Mouse (Mus musculus): ENCODE results near the gene Spag16. TPM values are rescaled to one million over a fixed set of nuclear protein-coding genes. Genes with fewer than 3 reads are reported as not detected.

Gene Spag16
- polyA plus RNA-seq, 1 experiment from 2014 or later, result 0.41 TPM

GRCm38 (mm10) chr1:70518918-70519317, 692.1 kb downstream of the Spag16 start:
- H3K4me2 ChIP-seq (ENCODE audit: low read depth, low read length), result no peak overlapping the region
- H3K4me1 ChIP-seq (ENCODE audit: control insufficient read depth, insufficient read depth, low read length), result no peaks in the 10 kb centered on the region
- no peak for ATAC-seq (replicated peaks; ENCODE audit: extremely low read depth, insufficient read depth, low FRiP score)
- H3K27ac ChIP-seq (ENCODE audit: low read length), result no peak overlapping the region
- peaks cover 3% of the 10 kb centered on the region; the same call in 1 of the 2 replicates for H3K9me3 ChIP-seq (replicated peaks; ENCODE audit: control insufficient read depth, low read length)
- no peak overlapping the region for H3K4me3 ChIP-seq (ENCODE audit: low read length)
- no peaks in the 10 kb centered on the region for H3K36me3 ChIP-seq (ENCODE audit: control insufficient read depth, insufficient read depth)
- H3K27me3 ChIP-seq (ENCODE audit: control insufficient read depth, insufficient read depth, low read length), result no peaks in the 10 kb centered on the region
- no peak overlapping the region for H3K9ac ChIP-seq (ENCODE audit: low read length)

DNA sequence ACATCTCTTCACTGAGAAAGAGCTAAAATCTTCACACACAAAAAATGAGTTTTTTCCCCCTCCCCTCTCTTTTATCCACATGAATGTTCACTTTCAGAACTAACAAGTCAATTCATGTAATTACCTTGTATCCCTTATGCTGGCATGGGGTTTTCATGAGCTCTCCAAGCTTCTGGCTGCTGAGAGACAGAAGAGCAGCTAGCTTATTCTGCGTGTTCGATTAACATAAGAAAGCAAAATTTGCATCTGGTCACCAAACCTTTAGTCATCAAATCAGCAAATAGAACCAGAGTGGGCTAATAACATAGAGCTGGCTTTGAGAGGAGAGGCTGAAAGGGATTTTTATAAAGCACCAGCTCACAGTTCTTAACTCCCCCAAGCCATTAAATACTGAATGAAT, 700.4 kb downstream of the Spag16 start:
- H3K9ac ChIP-seq (ENCODE audit: low read length), result no peak overlapping the region
- WGBS, result 53% methylated on average over 2 of the region's 2 CpGs
- H3K36me3 ChIP-seq (ENCODE audit: control insufficient read depth, insufficient read depth), result no peaks in the 10 kb centered on the region
- H3K4me3 ChIP-seq (ENCODE audit: low read length), result no peak overlapping the region
- H3K9me3 ChIP-seq (replicated peaks; ENCODE audit: control insufficient read depth, low read length), result peaks cover 3% of the 10 kb centered on the region; the same call in 1 of the 2 replicates
- H3K27me3 ChIP-seq (ENCODE audit: control insufficient read depth, insufficient read depth, low read length), result no peaks in the 10 kb centered on the region
- no peaks in the 10 kb centered on the region for H3K4me1 ChIP-seq (ENCODE audit: control insufficient read depth, insufficient read depth, low read length)
- H3K4me2 ChIP-seq (ENCODE audit: low read depth, low read length), result no peak overlapping the region
- no peak for ATAC-seq (replicated peaks; ENCODE audit: extremely low read depth, insufficient read depth, low FRiP score)
- H3K27ac ChIP-seq (ENCODE audit: low read length), result no peak overlapping the region

GRCm38 (mm10) chr1:70529771-70530170, 703.0 kb downstream of the Spag16 start:
- Histone ChIP-seq H3K36me3 (ENCODE audit: control insufficient read depth, insufficient read depth) (no peaks in the 10 kb centered on the region), H3K27me3 (ENCODE audit: control insufficient read depth, insufficient read depth, low read length) (no peaks in the 10 kb centered on the region), H3K9me3 (replicated peaks; ENCODE audit: control insufficient read depth, low read length) (no peaks in the 10 kb centered on the region), H3K4me3 (ENCODE audit: low read length) (no peak overlapping the region), H3K4me2 (ENCODE audit: low read depth, low read length) (no peak overlapping the region), H3K4me1 (ENCODE audit: control insufficient read depth, insufficient read depth, low read length) (no peaks in the 10 kb centered on the region), H3K9ac (ENCODE audit: low read length) (no peak overlapping the region), H3K27ac (ENCODE audit: low read length) (peak overlapping the region; percentile 41; the same call in 1 of the 2 replicates)
- WGBS, result 42% methylated on average over 2 of the region's 2 CpGs
- ATAC-seq (replicated peaks; ENCODE audit: extremely low read depth, insufficient read depth, low FRiP score), result no peak; the same call in 1 of the 2 replicates

- Histone ChIP-seq H3K4me3 (ENCODE audit: low read length) (no peak overlapping the region), H3K27ac (ENCODE audit: low read length) (no peak overlapping the region), H3K27me3 (ENCODE audit: control insufficient read depth, insufficient read depth, low read length) (no peaks in the 10 kb centered on the region), H3K36me3 (ENCODE audit: control insufficient read depth, insufficient read depth) (no peaks in the 10 kb centered on the region), H3K4me2 (ENCODE audit: low read depth, low read length) (no peak overlapping the region), H3K9me3 (replicated peaks; ENCODE audit: control insufficient read depth, low read length) (no peaks in the 10 kb centered on the region), H3K9ac (ENCODE audit: low read length) (no peak overlapping the region), H3K4me1 (ENCODE audit: control insufficient read depth, insufficient read depth, low read length) (no peaks in the 10 kb centered on the region)
- WGBS, result 59% methylated on average over 2 of the region's 2 CpGs
- no peak for ATAC-seq (replicated peaks; ENCODE audit: extremely low read depth, insufficient read depth, low FRiP score)
Measured at GRCm38 (mm10) chr1:70551839-70552238, 725.1 kb downstream of the Spag16 start.

- 78% methylated on average over 3 of the region's 3 CpGs for WGBS
- no peaks in the 10 kb centered on the region for H3K36me3 ChIP-seq (ENCODE audit: control insufficient read depth, insufficient read depth)
- H3K9ac ChIP-seq (ENCODE audit: low read length), result no peak overlapping the region
- H3K4me3 ChIP-seq (ENCODE audit: low read length), result no peak overlapping the region
- no peaks in the 10 kb centered on the region for H3K27me3 ChIP-seq (ENCODE audit: control insufficient read depth, insufficient read depth, low read length)
- no peaks in the 10 kb centered on the region for H3K4me1 ChIP-seq (ENCODE audit: control insufficient read depth, insufficient read depth, low read length)
- H3K9me3 ChIP-seq (replicated peaks; ENCODE audit: control insufficient read depth, low read length), result no peaks in the 10 kb centered on the region
- ATAC-seq (replicated peaks; ENCODE audit: extremely low read depth, insufficient read depth, low FRiP score), result no peak
- H3K27ac ChIP-seq (ENCODE audit: low read length), result no peak overlapping the region
- no peak overlapping the region for H3K4me2 ChIP-seq (ENCODE audit: low read depth, low read length)
Measured at GRCm38 (mm10) chr1:70621805-70622204, 795.0 kb downstream of the Spag16 start.

GRCm38 (mm10) chr1:70624803-70625460, 798.2 kb downstream of the Spag16 start:
- Histone ChIP-seq H3K9me3 (replicated peaks; ENCODE audit: control insufficient read depth, low read length) (no peaks in the 10 kb centered on the region), H3K27ac (ENCODE audit: low read length) (no peak overlapping the region), H3K4me2 (ENCODE audit: low read depth, low read length) (no peak overlapping the region), H3K4me1 (ENCODE audit: control insufficient read depth, insufficient read depth, low read length) (no peaks in the 10 kb centered on the region), H3K4me3 (ENCODE audit: low read length) (no peak overlapping the region), H3K36me3 (ENCODE audit: control insufficient read depth, insufficient read depth) (no peaks in the 10 kb centered on the region), H3K27me3 (ENCODE audit: control insufficient read depth, insufficient read depth, low read length) (no peaks in the 10 kb centered on the region), H3K9ac (ENCODE audit: low read length) (no peak overlapping the region)
- ATAC-seq (replicated peaks; ENCODE audit: extremely low read depth, insufficient read depth, low FRiP score), result no peak
- WGBS, result 64% methylated on average over 5 of the region's 5 CpGs

- no peaks in the 10 kb centered on the region for H3K9me3 ChIP-seq (replicated peaks; ENCODE audit: control insufficient read depth, low read length)
- H3K27me3 ChIP-seq (ENCODE audit: control insufficient read depth, insufficient read depth, low read length), result no peaks in the 10 kb centered on the region
- H3K4me2 ChIP-seq (ENCODE audit: low read depth, low read length), result no peak overlapping the region
- no peaks in the 10 kb centered on the region for H3K36me3 ChIP-seq (ENCODE audit: control insufficient read depth, insufficient read depth)
- WGBS, result 78% methylated on average over 4 of the region's 4 CpGs
- H3K4me3 ChIP-seq (ENCODE audit: low read length), result no peak overlapping the region
- H3K9ac ChIP-seq (ENCODE audit: low read length), result no peak overlapping the region
- H3K4me1 ChIP-seq (ENCODE audit: control insufficient read depth, insufficient read depth, low read length), result no peaks in the 10 kb centered on the region
- ATAC-seq (replicated peaks; ENCODE audit: extremely low read depth, insufficient read depth, low FRiP score), result no peak
- no peak overlapping the region for H3K27ac ChIP-seq (ENCODE audit: low read length)
Measured at GRCm38 (mm10) chr1:70652719-70653118, 825.9 kb downstream of the Spag16 start.

DNA sequence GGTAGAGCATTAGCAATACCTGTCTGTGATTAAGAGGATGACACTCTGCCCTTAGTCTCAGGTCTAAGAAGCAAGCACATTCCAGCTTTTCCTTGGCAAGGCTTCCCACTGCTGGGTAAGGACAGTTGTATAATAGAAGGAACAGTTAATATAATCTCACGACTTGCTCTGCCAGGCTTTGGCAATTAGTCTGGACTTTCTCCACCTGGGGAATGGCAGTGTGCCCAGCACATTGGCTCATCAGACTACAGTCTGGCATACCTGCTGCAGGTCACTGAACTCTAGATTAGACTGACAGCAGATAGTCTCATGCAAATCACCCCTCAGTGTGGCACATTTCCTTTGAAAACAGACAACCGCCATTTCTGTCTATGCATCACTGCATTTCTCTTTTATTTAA, 865.8 kb downstream of the Spag16 start:
- no peaks in the 10 kb centered on the region for H3K27me3 ChIP-seq (ENCODE audit: control insufficient read depth, insufficient read depth, low read length)
- no peaks in the 10 kb centered on the region for H3K4me1 ChIP-seq (ENCODE audit: control insufficient read depth, insufficient read depth, low read length)
- no peaks in the 10 kb centered on the region for H3K9me3 ChIP-seq (replicated peaks; ENCODE audit: control insufficient read depth, low read length)
- no peak overlapping the region for H3K9ac ChIP-seq (ENCODE audit: low read length)
- H3K4me2 ChIP-seq (ENCODE audit: low read depth, low read length), result no peak overlapping the region
- WGBS, result 74% methylated on average over 2 of the region's 2 CpGs
- ATAC-seq (replicated peaks; ENCODE audit: extremely low read depth, insufficient read depth, low FRiP score), result no peak
- H3K4me3 ChIP-seq (ENCODE audit: low read length), result no peak overlapping the region
- H3K36me3 ChIP-seq (ENCODE audit: control insufficient read depth, insufficient read depth), result no peaks in the 10 kb centered on the region
- no peak overlapping the region for H3K27ac ChIP-seq (ENCODE audit: low read length)

- Histone ChIP-seq H3K27me3 (ENCODE audit: control insufficient read depth, insufficient read depth, low read length) (no peaks in the 10 kb centered on the region), H3K27ac (ENCODE audit: low read length) (no peak overlapping the region), H3K4me3 (ENCODE audit: low read length) (no peak overlapping the region), H3K36me3 (ENCODE audit: control insufficient read depth, insufficient read depth) (no peaks in the 10 kb centered on the region), H3K9me3 (replicated peaks; ENCODE audit: control insufficient read depth, low read length) (no peaks in the 10 kb centered on the region), H3K4me1 (ENCODE audit: control insufficient read depth, insufficient read depth, low read length) (0 out of 2 replicates have a peak, but pooled peaks cover 4% of the 10 kb centered on the region), H3K9ac (ENCODE audit: low read length) (no peak overlapping the region), H3K4me2 (ENCODE audit: low read depth, low read length) (no peak overlapping the region)
- ATAC-seq (replicated peaks; ENCODE audit: extremely low read depth, insufficient read depth, low FRiP score), result no peak
- WGBS, result 76% methylated on average over 5 of the region's 5 CpGs
Measured at GRCm38 (mm10) chr1:70700270-70700669, 873.5 kb downstream of the Spag16 start.

Measured in heart, embryonic 16.5 days (tissue).